In genomic region chr7:97578361-97579066, GRCm38 (mm10) we compare ENCODE assay signal across 7 mouse cellular contexts. TPM values are rescaled to one million over a fixed set of nuclear protein-coding genes. Genes with fewer than 3 reads are reported as not detected.
DNase-seq lines count a peak whose midpoint lies in the region; ATAC-seq and TF ChIP-seq lines count a peak whose summit lies in the region.

No protein-coding gene starts in this region.

- ATAC-seq in hindbrain, embryonic 15.5 days (ENCODE audit: low FRiP score, low read depth) = peak; percentile 1; the same call in 1 of the 2 replicates

- H3K4me1 ChIP-seq in cerebellum, adult 2 months (ENCODE audit: control insufficient read depth, insufficient read depth, low read length) = no peaks in the 10 kb centered on the region
- H3K4me1 ChIP-seq in hindbrain, embryonic 15.5 days (replicated peaks) = peaks cover 16% of the 10 kb centered on the region
- H3K4me1 ChIP-seq in small intestine, adult 2 months (ENCODE audit: control insufficient read depth, insufficient read depth, insufficient read length, low read length) = peaks cover 3% of the 10 kb centered on the region; the same call in 1 of the 2 replicates

- H3K9me3 ChIP-seq in hindbrain, embryonic 15.5 days = no peaks in the 10 kb centered on the region

- H3K36me3 ChIP-seq in hindbrain, embryonic 15.5 days = no peaks in the 10 kb centered on the region
- H3K36me3 ChIP-seq in small intestine, adult 2 months (ENCODE audit: control insufficient read depth, insufficient read depth, low read length) = peaks cover 16% of the 10 kb centered on the region

- no peak for TF ChIP-seq CTCF in cerebellum, adult 2 months (IDR thresholded peaks at IDR 0.05; ENCODE audit: borderline replicate concordance, insufficient read depth, low read depth, low read length)
- no peak for TF ChIP-seq CTCF in small intestine, adult 2 months (IDR thresholded peaks at IDR 0.05; ENCODE audit: extremely low read depth, insufficient read length, insufficient replicate concordance, low read depth, low read length)

- peak overlapping the region; percentile 83 for H3K4me2 ChIP-seq in hindbrain, embryonic 15.5 days

- WGBS in cerebellum, adult 2 months = 12% methylated on average over 8 of the region's 8 CpGs
- 32% methylated on average over 8 of the region's 8 CpGs for WGBS in hindbrain, embryonic 15.5 days
- 9% methylated on average over 8 of the region's 8 CpGs for WGBS in small intestine, adult 2 months

- H3K9ac ChIP-seq in hindbrain, embryonic 15.5 days = peak overlapping the region; percentile 100

- peak; percentile 47 for DNase-seq in NIH3T3 (ENCODE audit: low read depth)
- peak; percentile 54 to 61 for DNase-seq in cerebellum, adult 2 months
- peak; percentile 11 to 16 for DNase-seq in frontal cortex, postnatal 25 days (ENCODE audit: low spot score in 2 of 2)
- peak; percentile 4 to 47 for DNase-seq in left cerebral cortex, adult 18-20 months (ENCODE audit: low spot score in 2 of 2)
- DNase-seq in lung, postnatal 36 days = peak; percentile 39

- H3K27ac ChIP-seq in cerebellum, adult 2 months (ENCODE audit: insufficient read depth, low read length) = peak overlapping the region; percentile 55
- peak overlapping the region; percentile 99 for H3K27ac ChIP-seq in hindbrain, embryonic 15.5 days (replicated peaks)
- H3K27ac ChIP-seq in small intestine, adult 2 months (ENCODE audit: insufficient read depth, low read depth, low read length) = peak overlapping the region; percentile 77

- H3K27me3 ChIP-seq in cerebellum, adult 2 months (ENCODE audit: control insufficient read depth, insufficient read depth, low read length) = no peaks in the 10 kb centered on the region
- H3K27me3 ChIP-seq in hindbrain, embryonic 15.5 days = no peaks in the 10 kb centered on the region
- H3K27me3 ChIP-seq in small intestine, adult 2 months (ENCODE audit: control insufficient read depth, insufficient read depth, low read length) = no peaks in the 10 kb centered on the region

- TF ChIP-seq POLR2A in cerebellum, adult 2 months (IDR thresholded peaks at IDR 0.05; ENCODE audit: borderline replicate concordance, insufficient read depth, low read length) = no peak
- no peak for TF ChIP-seq POLR2A in small intestine, adult 2 months (IDR thresholded peaks at IDR 0.05; ENCODE audit: low read depth, low read length)

- H3K4me3 ChIP-seq in cerebellum, adult 2 months (replicated peaks; ENCODE audit: insufficient read depth, low read depth, low read length) = peak overlapping the region; percentile 86
- peak overlapping the region; percentile 100 for H3K4me3 ChIP-seq in hindbrain, embryonic 15.5 days
- H3K4me3 ChIP-seq in small intestine, adult 2 months (ENCODE audit: low read depth, low read length) = peak overlapping the region; percentile 100

RNA-seq across cellular contexts. Expression of gene Aamdc, which starts 0.8 kb away (rescaled TPM):
- polyA plus RNA-seq in cerebellum, adult 2 months (2012; rRNA removed) = 71.4 and 78.9 TPM in 2 replicates
- polyA plus RNA-seq in hindbrain, embryonic 15.5 days (2015; fragmentation: Nextera tagmentation; extraction: Ambion mirVana) = 53.0 and 59.2 TPM in 2 replicates
- total RNA-seq in left cerebral cortex, adult 18-20 months (2021) = 10 to 100 TPM; 33.0 to 40.5 TPM
- 27.8 and 39.7 TPM in 2 replicates for polyA plus RNA-seq in small intestine, adult 2 months (2012; rRNA removed)

RNA-seq across cellular contexts. Expression of gene Rsf1, which starts 1.2 kb away (rescaled TPM):
- polyA plus RNA-seq in cerebellum, adult 2 months (2012; rRNA removed) = 14.7 and 15.2 TPM in 2 replicates
- polyA plus RNA-seq in hindbrain, embryonic 15.5 days (2015; fragmentation: Nextera tagmentation; extraction: Ambion mirVana) = 24.1 and 25.6 TPM in 2 replicates
- total RNA-seq in left cerebral cortex, adult 18-20 months (2021) = 10 to 100 TPM; 45.0 to 48.3 TPM
- 0.25 and 0.93 TPM in 2 replicates for polyA plus RNA-seq in small intestine, adult 2 months (2012; rRNA removed)

Comparison
In these comparisons a context has a peak if more than half of its experiments do, and no peak if none do; other contexts are left out.
1. Peak in every context shown above with its lines: DNase-seq, ATAC-seq, H3K4me3 ChIP-seq and H3K27ac ChIP-seq.